Mouse (Mus musculus) neural tube, embryonic 11.5 days (tissue): ENCODE data around the gene Scnn1b. TPM values are rescaled to one million over a fixed set of nuclear protein-coding genes. Genes with fewer than 3 reads are reported as not detected.
A peak's percentile ranks its signal among the peaks of the same experiment; 100 is the strongest.

Experiments
- ATAC-seq: fragments of 200-750 bp; cut with Nextera tagmentation; 2 replicates; pipeline ENCODE4 v1.8.0; 2017; ENCODE audit warnings: moderate number of reproducible peaks, mild to moderate bottlenecking, moderate TSS enrichment, moderate library complexity; ENCODE audit not compliant: insufficient read depth, low FRiP score, low TSS enrichment
- DNase-seq: peaks from one replicate; pipeline ENCODE4 v3.0.0-alpha.2; 2015; ENCODE audit warnings: low spot score
- H3K27ac ChIP-seq: fragments of 300-500 bp; sonication (generic); 2 replicates; pipeline ENCODE4 v1.5.1; 2014; ENCODE audit warnings: low read depth, mild to moderate bottlenecking, low read length
- H3K27me3 ChIP-seq: fragments of 300-500 bp; sonication (generic); 2 replicates; pipeline ENCODE4 v1.6.1; 2014; ENCODE audit warnings: mild to moderate bottlenecking, low read length, mixed read lengths; ENCODE audit not compliant: control insufficient read depth, insufficient read depth
- H3K36me3 ChIP-seq: fragments of 300-500 bp; sonication (generic); 2 replicates; pipeline ENCODE4 v1.6.1; 2014; ENCODE audit warnings: mild to moderate bottlenecking, low read length, moderate library complexity, mixed read lengths; ENCODE audit not compliant: control insufficient read depth, insufficient read depth
- H3K4me1 ChIP-seq: fragments of 300-500 bp; sonication (generic); 2 replicates; pipeline ENCODE4 v1.6.1; 2014; ENCODE audit warnings: low read length, mixed read lengths; ENCODE audit not compliant: control insufficient read depth, insufficient read depth
- H3K4me2 ChIP-seq: fragments of 300-500 bp; sonication (generic); 2 replicates; pipeline ENCODE4 v1.6.1; 2014; ENCODE audit warnings: low read depth, mild to moderate bottlenecking, moderate library complexity
- H3K4me3 ChIP-seq: fragments of 300-500 bp; sonication (generic); 2 replicates; pipeline ENCODE4 v1.5.1; 2014; ENCODE audit warnings: low read depth, low read length
- H3K9ac ChIP-seq: fragments of 300-500 bp; sonication (generic); 2 replicates; pipeline ENCODE4 v1.6.1; 2014; ENCODE audit warnings: mild to moderate bottlenecking, low read length
- H3K9me3 ChIP-seq: fragments of 300-500 bp; sonication (generic); 2 replicates; pipeline ENCODE4 v1.6.1; 2016; ENCODE audit warnings: low read length; ENCODE audit not compliant: control insufficient read depth
- WGBS: fragments of 180-500 bp; shearing (Covaris S2); extraction: QIAGEN DNeasy Blood & Tissue Kit; methylation state at CpG from one replicate; pipeline ENCODE4 v1.1.7; 2014; 5-methylcytosine and 5-hydroxymethylcytosine counted together
- polyA plus RNA-seq: library from polyadenylated mRNA; unstranded; fragments of >200 nt; fragmentation: Nextera tagmentation; extraction: Ambion mirVana; gene quantifications from 2 replicates; pipeline ENCODE4 v1.2.1, GENCODE M21; 2014

Gene Scnn1b
- 0.19 TPM in 1 of 2 replicates, not detected in the other for polyA plus RNA-seq

GRCm38 (mm10) chr7:121864858-121865585, at the start of gene Scnn1b:
TSS of gene Scnn1b (plus strand) at chr7:121865038.
- 1% methylated on average over 36 of the region's 42 CpGs for whole genome bisulfite sequencing
- H3K9ac ChIP-seq = no peak within 1 kb of the TSS
- no peak for DNase-seq

GRCm38 (mm10) chr7:121821632-121822031, 43.2 kb upstream of the Scnn1b start:
- no peak for ATAC-seq
- Histone ChIP-seq H3K9me3 (no peaks in the 10 kb centered on the region), H3K27me3 (no peaks in the 10 kb centered on the region), H3K4me2 (no peak overlapping the region), H3K36me3 (no peaks in the 10 kb centered on the region), H3K27ac (no peak overlapping the region), H3K4me3 (no peak overlapping the region), H3K4me1 (no peaks in the 10 kb centered on the region), H3K9ac (no peak overlapping the region)
- DNase-seq = no peak
- 86% methylated on average over 6 of the region's 6 CpGs for WGBS

More at GRCm38 (mm10) chr7:121864858-121865585, at the start of gene Scnn1b:
- Histone ChIP-seq H3K4me2 (peak within 1 kb of the TSS; percentile 40), H3K9me3 (no peaks in the 10 kb centered on the region), H3K27me3 (peaks cover 16% of the 10 kb centered on the region), H3K4me3 (peak within 1 kb of the TSS; percentile 15), H3K36me3 (no peaks in the 10 kb centered on the region), H3K27ac (no peak within 1 kb of the TSS), H3K4me1 (no peaks in the 10 kb centered on the region)
- no peak for ATAC-seq

- Histone ChIP-seq H3K27ac (no peak overlapping the region), H3K27me3 (no peaks in the 10 kb centered on the region), H3K9ac (no peak overlapping the region), H3K4me1 (no peaks in the 10 kb centered on the region), H3K36me3 (no peaks in the 10 kb centered on the region), H3K4me2 (no peak overlapping the region), H3K9me3 (no peaks in the 10 kb centered on the region), H3K4me3 (no peak overlapping the region)
- WGBS = 82% methylated on average over 1 of the region's 1 CpGs
- no peak for DNase-seq
- ATAC-seq = no peak
Measured at GRCm38 (mm10) chr7:121828481-121828880, 36.4 kb upstream of the Scnn1b start.

GRCm38 (mm10) chr7:121835392-121835791, 29.4 kb upstream of the Scnn1b start:
- 83% methylated on average over 7 of the region's 7 CpGs for WGBS

GRCm38 (mm10) chr7:121836827-121837226, 28.0 kb upstream of the Scnn1b start:
- Histone ChIP-seq H3K36me3 (no peaks in the 10 kb centered on the region), H3K27ac (no peak overlapping the region), H3K4me2 (no peak overlapping the region), H3K4me3 (no peak overlapping the region), H3K27me3 (no peaks in the 10 kb centered on the region), H3K9me3 (no peaks in the 10 kb centered on the region; the same call in 1 of the 2 replicates), H3K9ac (no peak overlapping the region), H3K4me1 (no peaks in the 10 kb centered on the region)
- ATAC-seq (no peak), DNase-seq (no peak)
- 91% methylated on average over 7 of the region's 7 CpGs for whole genome bisulfite sequencing

More at GRCm38 (mm10) chr7:121835392-121835791, 29.4 kb upstream of the Scnn1b start:
- H3K9ac ChIP-seq = no peak overlapping the region
- no peak for ATAC-seq
- H3K4me3 ChIP-seq = no peak overlapping the region
- H3K4me1 ChIP-seq = no peaks in the 10 kb centered on the region
- no peaks in the 10 kb centered on the region for H3K36me3 ChIP-seq
- H3K27ac ChIP-seq = no peak overlapping the region
- H3K27me3 ChIP-seq = no peaks in the 10 kb centered on the region
- DNase-seq = no peak
- H3K4me2 ChIP-seq = no peak overlapping the region
- H3K9me3 ChIP-seq = no peaks in the 10 kb centered on the region; the same call in 1 of the 2 replicates

- H3K27me3 ChIP-seq = no peaks in the 10 kb centered on the region
- H3K36me3 ChIP-seq = no peaks in the 10 kb centered on the region
- H3K9me3 ChIP-seq = no peaks in the 10 kb centered on the region
- H3K27ac ChIP-seq = no peak overlapping the region
- no peaks in the 10 kb centered on the region for H3K4me1 ChIP-seq
- H3K9ac ChIP-seq = no peak overlapping the region
- H3K4me2 ChIP-seq = no peak overlapping the region
- no peak for ATAC-seq
- DNase-seq = no peak
- 79% methylated on average over 7 of the region's 7 CpGs for whole genome bisulfite sequencing
- H3K4me3 ChIP-seq = no peak overlapping the region
Measured at GRCm38 (mm10) chr7:121840810-121841209, 24.0 kb upstream of the Scnn1b start.

GRCm38 (mm10) chr7:121842234-121842633, 22.6 kb upstream of the Scnn1b start:
- H3K36me3 ChIP-seq = no peaks in the 10 kb centered on the region
- DNase-seq (no peak), ATAC-seq (no peak)
- no peaks in the 10 kb centered on the region for H3K27me3 ChIP-seq
- H3K4me1 ChIP-seq = no peaks in the 10 kb centered on the region
- no peak overlapping the region for H3K4me2 ChIP-seq
- no peaks in the 10 kb centered on the region for H3K9me3 ChIP-seq
- H3K27ac ChIP-seq = no peak overlapping the region
- H3K9ac ChIP-seq = no peak overlapping the region
- 82% methylated on average over 6 of the region's 6 CpGs for WGBS
- no peak overlapping the region for H3K4me3 ChIP-seq

- DNase-seq (no peak), ATAC-seq (no peak)
- H3K4me3 ChIP-seq = no peak overlapping the region
- no peak overlapping the region for H3K27ac ChIP-seq
- H3K27me3 ChIP-seq = no peaks in the 10 kb centered on the region
- no peaks in the 10 kb centered on the region for H3K36me3 ChIP-seq
- H3K9ac ChIP-seq = no peak overlapping the region
- no peaks in the 10 kb centered on the region for H3K9me3 ChIP-seq
- H3K4me1 ChIP-seq = no peaks in the 10 kb centered on the region
- H3K4me2 ChIP-seq = no peak overlapping the region
- WGBS = 73% methylated on average over 6 of the region's 6 CpGs
Measured at GRCm38 (mm10) chr7:121845964-121846363, 18.9 kb upstream of the Scnn1b start.

GRCm38 (mm10) chr7:121848537-121849168, 16.2 kb upstream of the Scnn1b start:
- DNase-seq (no peak), ATAC-seq (no peak)
- H3K36me3 ChIP-seq = no peaks in the 10 kb centered on the region
- H3K27me3 ChIP-seq = no peaks in the 10 kb centered on the region
- H3K9ac ChIP-seq = no peak overlapping the region
- no peak overlapping the region for H3K4me3 ChIP-seq
- no peaks in the 10 kb centered on the region for H3K4me1 ChIP-seq
- H3K27ac ChIP-seq = no peak overlapping the region
- H3K9me3 ChIP-seq = no peaks in the 10 kb centered on the region
- no peak overlapping the region for H3K4me2 ChIP-seq
- 81% methylated on average over 8 of the region's 9 CpGs for WGBS
